Mouse (Mus musculus): ENCODE measurements at regions not wholly inside any gene's neighbourhood (a gene's known extent, or its start where the extent isn't known, plus 50 kb on each side); places are given as distances from the start of the nearest gene placed in this dataset.

DNA sequence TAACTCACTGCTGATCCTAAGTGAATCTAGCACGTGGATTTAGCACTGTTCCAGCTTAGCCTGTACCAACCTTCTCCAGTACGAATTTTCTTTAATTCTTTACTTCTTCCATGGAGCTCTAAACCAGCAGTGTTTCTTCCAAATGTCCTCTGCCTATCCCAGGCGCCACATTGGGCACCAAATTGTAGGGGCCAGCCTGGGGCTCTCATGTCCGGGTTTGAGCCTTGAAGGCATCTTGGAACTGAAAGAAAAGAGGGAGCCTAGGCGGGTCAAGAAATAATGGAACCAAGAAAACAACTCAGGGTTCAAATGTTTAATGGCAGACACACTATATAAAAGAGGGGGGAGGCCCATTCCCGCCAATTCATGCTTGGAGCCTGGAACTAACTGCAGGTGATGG is 69.9 kb downstream of the Btbd35f17 start:
- DNase-seq (ENCODE audit: low spot score in 2 of 2): peak in 1 of 2 experiments; percentile 34
